Mouse (Mus musculus) adrenal gland, adult (tissue): ENCODE data around the gene Btnl1.
A peak's percentile ranks its signal among the peaks of the same experiment; 100 is the strongest.

Source experiments
- DNase-seq, 2 experiments: peaks; one replicate each; pipeline ENCODE4 v3.0.0; 2022 to 2023; ENCODE audit warnings: low spot score in 1 of 2; ENCODE audit not compliant: inconsistent age in 2 of 2

Btnl1 gene

DNA sequence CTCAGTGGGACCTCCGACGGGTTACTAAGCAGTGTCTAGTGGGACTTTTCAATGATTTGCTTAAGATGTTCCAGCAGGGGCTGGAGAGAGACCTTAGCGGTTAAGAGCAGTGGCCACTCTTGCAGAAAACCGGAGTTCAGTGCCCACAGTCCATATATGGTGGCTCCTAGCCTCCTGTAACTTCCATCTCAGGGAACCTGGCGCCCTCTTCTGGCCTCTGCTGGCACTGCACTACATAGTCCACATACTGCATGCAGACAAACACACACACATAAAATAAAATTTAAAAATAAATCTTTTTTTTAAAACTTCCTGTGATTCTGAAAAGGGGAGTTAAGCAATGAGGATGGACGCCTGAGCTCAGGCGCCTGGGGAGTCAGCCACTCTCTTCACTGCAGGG, 6.3 kb downstream of the Btnl1 start:
- no peak for DNase-seq

DNA sequence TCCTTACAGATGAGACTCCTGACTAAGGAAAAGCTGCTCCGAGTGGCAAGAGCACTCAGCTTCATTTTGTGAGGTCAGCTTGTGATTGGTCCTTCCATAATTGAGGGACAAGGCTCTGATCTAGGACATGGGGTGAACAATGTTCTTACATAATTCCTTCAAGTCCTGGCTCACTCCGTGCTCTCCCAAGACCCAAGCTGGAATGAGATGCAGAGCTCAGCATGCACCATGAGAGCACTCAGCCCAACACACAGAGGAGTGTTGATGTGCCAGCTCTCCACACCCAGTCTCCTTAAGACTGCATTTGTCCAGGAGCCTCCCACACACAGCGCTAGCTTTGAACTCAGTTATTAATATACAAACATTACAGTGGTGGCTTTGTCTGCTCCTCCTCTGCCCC, 7.8 kb downstream of the Btnl1 start:
- DNase-seq = no peak

DNA sequence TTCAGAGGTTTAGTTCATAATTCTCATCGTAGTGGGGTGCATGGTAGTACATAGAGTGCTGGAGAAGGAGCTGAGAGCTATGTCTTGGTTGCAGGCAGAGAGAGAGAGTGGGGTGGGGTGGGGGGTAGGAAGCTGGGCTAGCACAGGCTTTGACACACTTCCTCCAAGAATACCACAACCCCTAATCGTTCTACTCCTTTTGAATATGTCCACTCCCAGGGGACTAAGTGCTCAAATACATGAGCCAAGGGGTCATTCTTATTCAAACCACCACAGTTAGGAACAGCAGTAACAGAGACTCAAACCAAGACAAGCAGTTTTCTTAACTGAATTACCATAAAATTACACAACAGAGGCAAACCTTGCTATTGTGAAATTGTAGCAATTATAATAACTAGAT, 9.7 kb downstream of the Btnl1 start:
- DNase-seq = no peak

DNA sequence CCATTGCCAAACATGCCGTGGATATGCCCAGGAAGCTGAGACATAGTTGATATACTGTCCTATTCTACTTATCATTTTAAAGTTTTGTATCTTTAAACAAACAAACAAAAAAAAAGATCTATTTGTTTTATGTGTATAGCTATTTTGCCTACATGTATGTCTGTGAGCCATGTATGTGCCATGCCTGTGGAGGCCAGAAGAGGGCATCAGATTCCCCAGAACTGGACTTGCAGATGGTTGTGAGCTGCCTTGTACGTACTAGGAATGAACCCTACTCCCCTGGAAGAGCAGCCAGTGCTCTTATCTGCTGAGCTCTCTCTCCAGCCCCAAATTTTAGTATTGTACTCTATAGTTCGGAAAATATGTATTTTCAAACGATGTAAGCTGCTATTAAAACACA, 11.6 kb downstream of the Btnl1 start:
- DNase-seq = peak; percentile 42 to 79

DNA sequence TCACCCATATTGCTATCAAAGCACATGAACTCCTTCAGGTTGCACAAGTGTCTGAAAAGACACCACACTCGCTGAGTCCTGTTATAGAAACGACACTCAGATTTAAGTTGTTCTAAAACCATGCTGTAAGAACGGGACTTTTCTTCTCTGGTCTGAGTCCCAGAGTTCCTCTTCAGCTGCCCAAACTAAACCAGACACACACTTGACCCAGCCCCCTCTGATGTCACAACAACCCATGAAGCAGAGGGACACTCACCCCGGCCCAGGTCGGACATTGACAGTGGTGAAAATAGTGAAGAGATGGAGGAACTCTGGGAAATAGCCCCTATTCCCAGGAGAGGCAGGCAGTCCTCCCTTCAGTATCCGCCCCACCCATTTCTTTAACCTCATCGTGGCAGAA, 14.6 kb downstream of the Btnl1 start:
- DNase-seq = no peak

DNA sequence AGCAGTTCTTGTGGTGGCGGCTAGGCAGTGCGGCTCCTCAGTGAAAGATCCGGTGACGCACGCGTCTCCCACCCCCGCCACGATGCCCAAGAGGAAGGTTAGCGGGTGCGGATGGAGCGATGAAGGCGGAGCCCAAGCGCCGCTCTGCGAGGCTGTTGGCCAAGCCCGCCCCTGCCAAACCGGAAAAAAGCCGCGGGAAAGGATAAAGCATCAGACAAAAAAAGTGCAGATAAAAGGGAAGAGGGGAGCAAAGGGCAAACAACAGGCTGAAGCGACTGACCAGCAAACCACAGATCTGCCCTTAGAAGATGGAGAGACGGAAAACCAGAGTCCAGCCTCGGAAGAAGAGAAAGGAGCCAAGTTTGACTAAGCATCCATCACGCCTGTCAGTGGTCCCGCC, 15.4 kb downstream of the Btnl1 start:
- DNase-seq = peak; percentile 41 to 72

DNA sequence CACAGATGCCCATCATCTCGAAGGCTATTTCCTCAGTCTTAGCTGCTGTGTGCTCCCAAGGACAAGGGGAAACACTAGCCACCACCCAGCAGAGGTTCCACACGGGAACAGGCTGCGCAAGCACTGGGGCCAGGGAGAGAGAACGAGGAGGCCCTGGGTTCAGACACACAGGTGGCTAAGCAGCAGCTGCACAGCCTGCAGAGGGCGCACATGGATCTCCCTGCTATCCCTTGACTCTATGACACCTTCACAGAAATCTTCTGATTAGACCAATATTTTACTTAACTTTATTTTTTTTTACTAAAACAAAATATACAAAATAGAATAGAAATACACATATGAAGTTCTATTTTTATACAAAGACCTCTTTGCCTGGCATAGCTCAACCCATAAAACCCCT, 20.4 kb downstream of the Btnl1 start:
- DNase-seq = peak in 1 of 2 experiments; percentile 38

DNA sequence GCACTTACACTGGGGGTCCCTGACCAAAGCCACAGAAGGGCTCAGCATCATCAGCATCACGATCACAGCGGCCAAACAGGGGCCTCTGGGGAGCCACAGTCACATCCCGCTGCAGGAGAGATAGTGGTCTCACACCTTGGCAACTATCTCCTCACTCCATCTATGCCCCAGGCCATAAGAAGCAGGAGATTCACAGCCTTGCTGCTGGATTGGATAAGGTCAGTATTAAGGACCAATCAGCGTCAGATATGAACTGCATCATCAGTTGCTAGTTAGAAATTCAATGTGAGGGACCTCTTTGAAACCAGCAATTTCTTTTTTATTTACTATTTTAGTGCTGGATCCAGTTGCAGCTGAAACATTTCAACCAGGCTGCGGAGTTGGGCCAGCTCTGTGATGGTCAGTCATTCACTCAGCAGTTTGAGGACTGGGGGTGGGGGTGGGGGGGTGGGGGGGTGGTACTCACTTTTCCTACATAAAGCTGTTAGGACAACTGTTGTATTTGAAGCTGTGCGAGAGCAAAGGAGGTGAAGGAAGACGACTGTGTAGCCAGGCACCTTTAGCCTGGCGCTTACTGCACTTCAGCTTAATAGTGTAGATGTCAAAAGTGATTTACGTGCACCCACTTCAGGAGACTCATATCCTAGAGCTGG, 21.3 kb downstream of the Btnl1 start:
- DNase-seq = peak; percentile 50 to 93

DNA sequence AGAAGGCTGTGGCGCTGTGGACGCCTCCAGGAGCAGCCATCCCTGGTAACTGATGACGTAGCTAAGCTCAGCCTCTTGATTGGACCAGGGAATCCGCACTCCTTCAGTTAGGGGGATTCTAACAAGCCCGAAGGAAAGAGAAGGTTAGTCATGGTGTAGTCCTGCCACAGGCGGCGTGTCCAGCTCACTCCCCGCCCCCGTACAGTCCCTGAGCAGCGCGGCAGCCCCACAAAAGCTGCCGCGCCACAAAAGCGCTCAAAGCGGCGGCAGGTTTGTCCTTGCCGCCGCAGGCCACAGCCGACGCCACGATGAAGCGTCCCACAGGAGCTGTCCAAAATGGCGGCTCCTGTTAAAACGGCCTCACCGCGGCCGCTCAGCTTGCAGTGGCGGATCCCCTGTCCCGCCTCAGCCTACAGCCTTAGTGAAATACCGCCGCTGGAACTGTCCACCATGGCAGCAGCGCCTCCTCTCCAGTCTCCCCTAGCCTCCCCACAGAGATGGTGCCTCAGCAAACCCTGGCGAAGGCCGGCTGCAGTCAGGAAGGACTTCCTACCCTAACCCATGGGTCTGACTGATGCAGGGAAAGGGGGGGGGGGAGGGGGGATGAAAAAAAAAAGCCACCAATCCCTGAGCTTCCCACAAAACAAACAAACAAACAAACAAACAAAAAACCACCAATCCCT, 21.9 kb downstream of the Btnl1 start, which contains the start of gene BC051142:
Gene BC051142, plus strand, starts transcription at position 110 of the 683 bp plus-strand sequence.
- DNase-seq = peak; percentile 91 to 97

DNA sequence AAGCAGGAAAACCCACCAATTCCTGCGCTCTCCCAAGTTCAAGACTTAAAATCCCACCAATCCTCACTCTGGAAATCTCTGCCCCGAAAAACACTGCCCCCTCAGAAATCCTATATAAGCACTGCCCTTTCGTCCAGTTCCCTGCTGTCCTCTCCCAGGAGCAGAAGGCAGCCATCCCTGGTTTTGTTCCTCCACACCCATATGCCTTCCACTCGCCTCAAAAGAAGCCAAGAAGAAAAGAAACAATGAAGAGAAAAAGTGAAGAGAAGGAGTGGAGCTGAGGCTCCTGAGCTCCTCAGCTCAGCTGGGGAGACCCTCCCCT, 22.4 kb downstream of the Btnl1 start:
- DNase-seq = peak in 1 of 2 experiments; percentile 27

DNA sequence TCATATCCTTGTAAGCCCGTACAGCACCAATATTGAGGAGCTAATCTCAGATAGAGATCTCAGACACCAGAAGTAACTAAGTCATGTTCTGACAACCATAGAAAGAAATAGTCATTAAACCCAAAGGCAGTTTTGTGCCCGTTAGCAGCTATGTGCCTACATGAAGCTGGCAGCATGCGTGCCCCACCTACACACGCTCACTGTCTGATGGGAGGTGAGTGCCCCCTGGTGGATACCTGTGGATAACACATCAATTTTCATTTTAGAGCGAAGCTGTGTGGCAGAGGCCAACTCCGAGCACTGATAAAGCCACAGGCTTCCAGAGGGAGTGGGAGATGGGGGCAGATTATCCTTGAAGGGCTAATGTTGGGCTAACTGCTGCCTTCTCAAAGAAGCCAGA, 34.2 kb downstream of the Btnl1 start:
- DNase-seq = peak; percentile 65 to 90

DNA sequence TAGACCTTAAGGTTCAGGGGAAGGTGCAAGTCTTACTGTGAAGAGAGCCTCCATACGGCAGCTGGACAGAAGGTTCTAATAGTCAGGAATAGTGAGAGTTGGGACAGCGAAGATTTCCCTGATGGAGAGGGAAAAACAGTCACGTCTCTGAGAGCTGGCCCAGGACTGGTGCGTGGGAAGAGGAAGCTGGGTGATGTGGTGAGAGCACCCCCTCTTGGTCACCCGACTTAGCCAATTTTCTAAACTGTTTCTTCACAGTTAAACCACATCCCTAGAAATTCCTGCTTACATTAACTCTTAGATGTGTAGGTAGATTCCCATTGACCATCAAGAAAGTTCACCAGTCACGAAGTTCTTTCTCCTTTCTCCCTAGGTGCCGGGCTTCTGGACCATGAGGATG, 43.1 kb downstream of the Btnl1 start:
- DNase-seq = no peak

DNA sequence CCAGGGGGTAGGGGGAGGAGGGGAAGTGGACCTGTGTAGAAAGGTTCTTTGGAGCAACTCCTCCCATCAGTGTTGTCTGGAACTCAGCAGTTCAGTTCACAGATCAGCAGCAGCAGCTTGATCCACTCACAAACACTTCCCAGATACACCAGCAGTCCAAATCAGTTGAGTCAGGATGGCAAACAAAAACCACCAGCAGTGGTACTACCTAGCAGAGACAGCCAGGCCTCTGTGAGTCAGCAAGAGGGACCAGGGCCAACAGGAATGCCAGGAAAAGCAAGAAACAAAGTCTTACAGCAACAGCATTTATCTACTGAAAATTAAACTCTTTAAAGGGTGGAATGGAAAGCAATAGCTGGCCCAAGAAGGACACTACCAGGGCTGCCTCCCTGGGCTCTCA, 50.7 kb downstream of the Btnl1 start:
- DNase-seq = peak; percentile 26 to 39
